Mouse (Mus musculus) monocyte, adult 59 days (primary cell): Measurements from ENCODE around the gene Mettl15. TPM values are rescaled to one million over a fixed set of nuclear protein-coding genes. Genes with fewer than 3 reads are reported as not detected.

Experiments used
- total RNA-seq, 2 experiments: library from RNA; stranded (reverse); gene quantifications; one replicate each; pipeline ENCODE4 v1.2.4; 2023

Mettl15 gene
- 1 to 10 TPM; 2.8 to 3.1 TPM for total RNA-seq

DNA sequence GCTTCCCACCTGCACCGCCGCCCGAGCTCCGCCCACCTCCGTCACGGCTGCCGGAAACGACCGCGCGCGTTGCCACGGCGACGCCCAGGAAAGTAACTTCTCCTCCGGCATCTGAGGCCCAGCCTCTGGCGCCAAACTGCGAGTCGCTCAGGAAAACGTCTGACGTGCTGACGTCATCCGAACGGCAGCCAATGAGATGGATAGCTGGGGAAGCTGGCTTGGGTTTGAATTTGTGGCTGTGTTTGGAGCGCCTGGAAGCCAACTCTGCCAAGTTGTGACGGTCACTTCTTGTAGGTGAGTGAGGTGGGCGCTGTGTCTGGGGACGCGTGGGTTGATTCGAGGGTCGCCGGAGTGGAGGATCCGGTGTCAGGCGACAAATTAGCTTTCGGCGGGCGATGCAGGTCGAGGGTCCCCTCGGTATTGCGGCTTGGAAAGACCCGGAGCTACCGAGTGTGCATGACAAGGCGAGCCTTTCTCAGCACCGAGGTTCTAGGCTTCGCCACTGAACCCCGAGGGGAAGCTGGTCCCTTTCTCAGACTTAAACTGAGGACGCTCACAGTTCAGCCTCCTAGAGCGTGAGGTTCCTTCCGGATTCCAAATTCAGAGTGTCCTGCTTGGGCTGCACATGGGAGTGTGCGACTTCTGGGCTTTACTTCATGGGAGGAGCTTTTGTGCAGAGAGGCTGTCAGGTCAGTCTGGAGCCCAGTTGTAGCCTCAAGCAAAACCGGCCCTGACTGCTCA lies at the start of gene Mettl15, which contains the start of gene Kif18a:
TSS of gene Mettl15 (minus strand) at position 149 of the 741 bp plus-strand sequence.
TSS of gene Kif18a (plus strand) at position 139 of the 741 bp plus-strand sequence.

Other genes starting within 250 kb of the Mettl15 start
- gene Kif18a, start within 50 bp of the Mettl15 start, total RNA-seq = 1 to 10 TPM; 2.4 to 2.7 TPM